Mouse (Mus musculus): ENCODE data around the gene Ggta1. TPM values are rescaled to one million over a fixed set of nuclear protein-coding genes. Genes with fewer than 3 reads are reported as not detected.

Gene Ggta1
- polyA plus RNA-seq, 1 experiment = 3.7 TPM

GRCm38 (mm10) chr2:35493566-35493965 is 30.5 kb upstream of the Ggta1 start:
- no peak for TF ChIP-seq POLR2A (IDR thresholded peaks at IDR 0.05; ENCODE audit: extremely low read depth, insufficient read depth, low read length)
- TF ChIP-seq CTCF (IDR thresholded peaks at IDR 0.05; ENCODE audit: extremely low read depth, insufficient read depth, low read length) = no peak
- no peaks in the 10 kb centered on the region for H3K4me1 ChIP-seq (ENCODE audit: control insufficient read depth, insufficient read depth, low read length)

GRCm38 (mm10) chr2:35491151-35491550 is 28.1 kb upstream of the Ggta1 start:
- no peaks in the 10 kb centered on the region for H3K4me1 ChIP-seq (ENCODE audit: control insufficient read depth, insufficient read depth, low read length)
- TF ChIP-seq POLR2A (IDR thresholded peaks at IDR 0.05; ENCODE audit: extremely low read depth, insufficient read depth, low read length) (no peak), CTCF (IDR thresholded peaks at IDR 0.05; ENCODE audit: extremely low read depth, insufficient read depth, low read length) (no peak)
- no peak overlapping the region for H3K27ac ChIP-seq (ENCODE audit: insufficient read depth, low read length)
- H3K4me3 ChIP-seq (ENCODE audit: insufficient read depth, low read length) = no peak overlapping the region

More at GRCm38 (mm10) chr2:35493566-35493965, 30.5 kb upstream of the Ggta1 start:
- no peak overlapping the region for H3K27ac ChIP-seq (ENCODE audit: insufficient read depth, low read length)
- no peak overlapping the region for H3K4me3 ChIP-seq (ENCODE audit: insufficient read depth, low read length)

- Histone ChIP-seq H3K27ac (ENCODE audit: insufficient read depth, low read length) (no peak overlapping the region), H3K4me1 (ENCODE audit: control insufficient read depth, insufficient read depth, low read length) (no peaks in the 10 kb centered on the region), H3K4me3 (ENCODE audit: insufficient read depth, low read length) (no peak overlapping the region)
- TF ChIP-seq POLR2A (IDR thresholded peaks at IDR 0.05; ENCODE audit: extremely low read depth, insufficient read depth, low read length) (no peak), CTCF (IDR thresholded peaks at IDR 0.05; ENCODE audit: extremely low read depth, insufficient read depth, low read length) (no peak)
These were observed 27.6 kb upstream of the Ggta1 start for GRCm38 (mm10) chr2:35490458-35491111.

- no peak for TF ChIP-seq CTCF (IDR thresholded peaks at IDR 0.05; ENCODE audit: extremely low read depth, insufficient read depth, low read length)
- no peak for TF ChIP-seq POLR2A (IDR thresholded peaks at IDR 0.05; ENCODE audit: extremely low read depth, insufficient read depth, low read length)
- H3K4me1 ChIP-seq (ENCODE audit: control insufficient read depth, insufficient read depth, low read length) = no peaks in the 10 kb centered on the region
- no peak overlapping the region for H3K4me3 ChIP-seq (ENCODE audit: insufficient read depth, low read length)
- no peak overlapping the region for H3K27ac ChIP-seq (ENCODE audit: insufficient read depth, low read length)
These were observed 24.7 kb upstream of the Ggta1 start for GRCm38 (mm10) chr2:35487700-35488099.

DNA sequence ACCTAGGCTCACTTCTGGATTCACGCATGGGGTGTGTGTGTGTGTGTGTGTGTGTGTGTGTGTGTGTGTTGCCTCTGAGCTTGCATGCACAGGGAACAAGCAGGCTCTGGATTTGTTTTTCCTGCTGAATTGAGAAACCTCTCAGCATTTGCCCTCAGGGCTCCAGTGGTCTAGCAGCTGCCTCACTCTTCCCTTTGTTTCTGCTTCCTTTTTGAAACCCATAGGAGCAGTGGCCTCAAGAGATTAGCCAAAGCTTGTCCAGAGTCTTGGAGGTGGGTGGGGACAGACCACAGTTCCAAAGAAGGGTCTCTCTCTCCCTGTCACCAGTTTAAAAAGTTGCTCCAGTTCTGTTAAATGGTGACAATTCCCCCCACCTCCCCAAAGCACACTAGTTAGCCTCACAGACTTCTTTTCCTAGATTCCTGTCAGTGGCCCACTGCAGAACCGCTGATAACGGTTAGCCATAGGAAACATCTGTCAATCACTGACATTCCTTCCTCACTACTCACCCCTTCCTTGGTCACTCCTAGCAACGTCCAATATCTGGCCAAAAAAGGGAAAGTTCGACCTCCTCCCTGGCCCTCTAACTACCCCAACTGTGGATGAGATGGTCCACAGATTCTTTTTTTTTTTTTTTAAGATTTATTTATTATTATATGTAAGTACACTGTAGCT is 24.1 kb upstream of the Ggta1 start:
- Histone ChIP-seq H3K4me1 (ENCODE audit: control insufficient read depth, insufficient read depth, low read length) (no peaks in the 10 kb centered on the region), H3K27ac (ENCODE audit: insufficient read depth, low read length) (no peak overlapping the region), H3K4me3 (ENCODE audit: insufficient read depth, low read length) (no peak overlapping the region)
- TF ChIP-seq POLR2A (IDR thresholded peaks at IDR 0.05; ENCODE audit: extremely low read depth, insufficient read depth, low read length) = no peak
- TF ChIP-seq CTCF (IDR thresholded peaks at IDR 0.05; ENCODE audit: extremely low read depth, insufficient read depth, low read length) = no peak

DNA sequence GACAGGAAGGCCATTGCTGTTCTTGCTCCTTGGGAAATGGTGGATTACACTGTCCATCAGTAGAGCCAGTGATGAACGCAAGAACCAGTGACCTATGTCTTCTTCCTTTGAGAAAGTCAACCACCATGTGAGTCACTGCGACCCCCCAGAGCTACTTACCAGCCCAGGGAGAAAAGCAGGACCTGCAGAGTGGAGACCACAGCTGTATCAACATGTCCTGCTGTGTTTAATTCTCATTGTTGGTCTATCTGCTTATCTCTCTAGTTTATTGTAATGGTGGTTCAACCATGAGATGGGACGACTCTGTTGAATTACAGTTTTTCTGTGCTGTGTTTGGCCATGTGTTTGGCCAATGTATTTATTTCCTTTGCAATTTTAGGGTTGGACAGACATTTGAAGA is 21.1 kb upstream of the Ggta1 start:
- no peak overlapping the region for H3K27ac ChIP-seq (ENCODE audit: insufficient read depth, low read length)
- no peak overlapping the region for H3K4me3 ChIP-seq (ENCODE audit: insufficient read depth, low read length)
- TF ChIP-seq POLR2A (IDR thresholded peaks at IDR 0.05; ENCODE audit: extremely low read depth, insufficient read depth, low read length) (no peak), CTCF (IDR thresholded peaks at IDR 0.05; ENCODE audit: extremely low read depth, insufficient read depth, low read length) (no peak)
- no peaks in the 10 kb centered on the region for H3K4me1 ChIP-seq (ENCODE audit: control insufficient read depth, insufficient read depth, low read length)

- Histone ChIP-seq H3K27ac (ENCODE audit: insufficient read depth, low read length) (no peak overlapping the region), H3K4me3 (ENCODE audit: insufficient read depth, low read length) (no peak overlapping the region), H3K4me1 (ENCODE audit: control insufficient read depth, insufficient read depth, low read length) (no peaks in the 10 kb centered on the region)
- TF ChIP-seq CTCF (IDR thresholded peaks at IDR 0.05; ENCODE audit: extremely low read depth, insufficient read depth, low read length) (no peak), POLR2A (IDR thresholded peaks at IDR 0.05; ENCODE audit: extremely low read depth, insufficient read depth, low read length) (no peak)
These were observed 20.4 kb upstream of the Ggta1 start for GRCm38 (mm10) chr2:35483402-35483801.

DNA sequence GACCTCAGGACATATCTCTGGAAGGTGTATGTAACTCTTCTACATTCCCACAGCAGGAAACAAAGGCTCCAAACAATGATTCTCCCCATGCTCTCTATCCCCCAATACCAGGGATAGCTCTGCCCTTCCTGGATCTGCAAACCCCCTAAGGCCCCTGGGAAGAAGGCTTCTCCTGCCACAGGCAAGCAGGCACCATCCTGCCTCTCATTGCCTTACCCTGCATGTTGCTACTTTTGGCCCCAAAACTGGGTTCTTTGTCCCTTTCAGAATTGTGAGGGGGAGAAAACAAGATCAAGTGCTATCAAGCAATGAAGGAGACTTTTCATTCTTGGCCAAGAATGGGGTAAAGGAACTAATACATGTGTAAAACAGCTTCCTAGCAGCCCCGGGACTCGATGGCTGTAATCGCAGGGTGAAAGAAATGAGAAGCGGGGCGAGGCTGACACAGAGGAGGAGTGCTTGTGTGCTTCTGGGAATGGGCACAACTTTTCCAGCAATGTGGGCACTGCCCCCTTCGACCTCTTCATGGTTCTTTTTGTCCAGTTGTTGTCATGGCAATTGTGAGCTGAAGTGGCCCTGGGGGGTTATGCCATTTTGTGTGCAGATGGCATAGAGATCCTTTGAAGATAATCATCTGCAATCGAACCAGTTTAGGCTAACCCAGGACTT is 18.4 kb upstream of the Ggta1 start:
- TF ChIP-seq CTCF (IDR thresholded peaks at IDR 0.05; ENCODE audit: extremely low read depth, insufficient read depth, low read length) = no peak
- TF ChIP-seq POLR2A (IDR thresholded peaks at IDR 0.05; ENCODE audit: extremely low read depth, insufficient read depth, low read length) = no peak
- no peak overlapping the region for H3K27ac ChIP-seq (ENCODE audit: insufficient read depth, low read length)
- no peak overlapping the region for H3K4me3 ChIP-seq (ENCODE audit: insufficient read depth, low read length)
- H3K4me1 ChIP-seq (ENCODE audit: control insufficient read depth, insufficient read depth, low read length) = no peaks in the 10 kb centered on the region

DNA sequence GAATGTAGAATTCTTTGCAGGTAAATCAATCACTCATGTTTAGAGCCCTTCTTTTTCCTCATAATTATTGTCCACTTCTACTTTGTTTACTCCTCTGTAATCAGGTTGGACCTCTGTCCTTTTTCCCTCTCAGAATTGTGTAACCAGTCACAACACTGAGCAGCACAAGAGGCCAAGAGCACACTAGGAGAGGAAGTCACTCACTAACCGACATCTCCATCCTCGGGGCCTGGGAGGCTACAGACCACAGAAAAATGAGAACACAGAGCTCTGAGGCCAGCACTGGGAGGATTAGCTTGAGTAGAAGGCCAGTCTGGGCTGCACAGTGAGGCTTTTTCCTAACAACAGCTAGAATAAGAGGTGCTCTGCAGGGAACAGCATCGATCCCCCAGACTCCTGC is 17.0 kb upstream of the Ggta1 start:
- H3K27ac ChIP-seq (ENCODE audit: insufficient read depth, low read length) = no peak overlapping the region
- no peak overlapping the region for H3K4me3 ChIP-seq (ENCODE audit: insufficient read depth, low read length)
- no peak for TF ChIP-seq CTCF (IDR thresholded peaks at IDR 0.05; ENCODE audit: extremely low read depth, insufficient read depth, low read length)
- TF ChIP-seq POLR2A (IDR thresholded peaks at IDR 0.05; ENCODE audit: extremely low read depth, insufficient read depth, low read length) = no peak
- H3K4me1 ChIP-seq (ENCODE audit: control insufficient read depth, insufficient read depth, low read length) = no peaks in the 10 kb centered on the region

- no peaks in the 10 kb centered on the region for H3K4me1 ChIP-seq (ENCODE audit: control insufficient read depth, insufficient read depth, low read length)
- no peak overlapping the region for H3K4me3 ChIP-seq (ENCODE audit: insufficient read depth, low read length)
- H3K27ac ChIP-seq (ENCODE audit: insufficient read depth, low read length) = no peak overlapping the region
- TF ChIP-seq POLR2A (IDR thresholded peaks at IDR 0.05; ENCODE audit: extremely low read depth, insufficient read depth, low read length) (no peak), CTCF (IDR thresholded peaks at IDR 0.05; ENCODE audit: extremely low read depth, insufficient read depth, low read length) (no peak)
These were observed 15.7 kb upstream of the Ggta1 start for GRCm38 (mm10) chr2:35478812-35479122.
